Mouse (Mus musculus) MEL (cell line): Measurements from ENCODE around the gene Ski.

Experiments used
- CTCF ChIP-seq, 3 experiments: IDR thresholded peaks in 2 of 3; conservative IDR thresholded peaks in 1 of 3; 2 replicates each; pipeline ENCODE4 v1.5.1; 2011 to 2012; ENCODE audit warnings: low read length in 3 of 3, low read depth in 2 of 3, mild to moderate bottlenecking in 2 of 3, improper control_type of control experiment in 1 of 3, inconsistent platforms in 1 of 3, mixed read lengths in 1 of 3, moderate library complexity in 1 of 3; ENCODE audit not compliant: control insufficient read depth in 1 of 3, insufficient read depth in 1 of 3, poor library complexity in 1 of 3, severe bottlenecking in 1 of 3
- ELF1 ChIP-seq: IDR thresholded peaks from 2 replicates; pipeline ENCODE4 v1.6.1; 2014; ENCODE audit warnings: low read depth, mild to moderate bottlenecking, inconsistent platforms, low read length, improper control_type of control experiment, moderate library complexity
- EP300 ChIP-seq, 2 experiments: IDR thresholded peaks; 2 replicates each; pipeline ENCODE4 v1.6.1; 2011; ENCODE audit warnings: improper control_type of control experiment in 2 of 2, low read length in 2 of 2, low read depth in 1 of 2, mild to moderate bottlenecking in 1 of 2
- MAX ChIP-seq: IDR thresholded peaks from 2 replicates; pipeline ENCODE4 v1.6.1; 2011; ENCODE audit warnings: low read length, improper control_type of control experiment
- MXI1 ChIP-seq: IDR thresholded peaks from 2 replicates; pipeline ENCODE4 v1.6.1; 2011; ENCODE audit warnings: mild to moderate bottlenecking, low read depth, low read length, improper control_type of control experiment
- POLR2A ChIP-seq, 2 experiments: IDR thresholded peaks; 2 replicates each; pipeline ENCODE4 v1.6.1; 2011 to 2012; ENCODE audit warnings: low read length in 2 of 2, mild to moderate bottlenecking in 2 of 2, control low read depth in 1 of 2, improper control_type of control experiment in 1 of 2, low read depth in 1 of 2, moderate library complexity in 1 of 2; ENCODE audit not compliant: control insufficient read depth in 1 of 2, insufficient read depth in 1 of 2, poor library complexity in 1 of 2
- POLR2AphosphoS5 ChIP-seq: IDR thresholded peaks from 2 replicates; pipeline ENCODE4 v1.6.1; 2012; ENCODE audit warnings: low read depth, borderline replicate concordance, mild to moderate bottlenecking, inconsistent platforms, low read length, moderate library complexity, mixed read lengths
- RAD21 ChIP-seq: IDR thresholded peaks from 2 replicates; pipeline ENCODE4 v1.6.1; 2011; ENCODE audit warnings: mild to moderate bottlenecking, low read depth, low read length, improper control_type of control experiment
- SMC3 ChIP-seq: IDR thresholded peaks from 2 replicates; pipeline ENCODE4 v1.6.1; 2011; ENCODE audit warnings: low read depth, low read length, improper control_type of control experiment
- TAL1 ChIP-seq: IDR thresholded peaks from 2 replicates; pipeline ENCODE4 v1.6.1; 2012; ENCODE audit warnings: mild to moderate bottlenecking, inconsistent platforms, low read length, moderate library complexity, mixed read lengths
- TCF12 ChIP-seq: IDR thresholded peaks from 2 replicates; pipeline ENCODE4 v1.6.1; 2014; ENCODE audit warnings: low read depth, mild to moderate bottlenecking, inconsistent platforms, low read length, improper control_type of control experiment, moderate library complexity
- UBTF ChIP-seq: IDR thresholded peaks from 2 replicates; pipeline ENCODE4 v1.6.1; 2012; ENCODE audit warnings: low read depth, mild to moderate bottlenecking, inconsistent platforms, low read length, improper control_type of control experiment, moderate library complexity, borderline replicate concordance; ENCODE audit not compliant: insufficient read depth
- USF1 ChIP-seq: IDR thresholded peaks from 2 replicates; pipeline ENCODE4 v1.6.1; 2014; ENCODE audit warnings: low read depth, mild to moderate bottlenecking, inconsistent platforms, low read length, improper control_type of control experiment, moderate library complexity

DNA sequence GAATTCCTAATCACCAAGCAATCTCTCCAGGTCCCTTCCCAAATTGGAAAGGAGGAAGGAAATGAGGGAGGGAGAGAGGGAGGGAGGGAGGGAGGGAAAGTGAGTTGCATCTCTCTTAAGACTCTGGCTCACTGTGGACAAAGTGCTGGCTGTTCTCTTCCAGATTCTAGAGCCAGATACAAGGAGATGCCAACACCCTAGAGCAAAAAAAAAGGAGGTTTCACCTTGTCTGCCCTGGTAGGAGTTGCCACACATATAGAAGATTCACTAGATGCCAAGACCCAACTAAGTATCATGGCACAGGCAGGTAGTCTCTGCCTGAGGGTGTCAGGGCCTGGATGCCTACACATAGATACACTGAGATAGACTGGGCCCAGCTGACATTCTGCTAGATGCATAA, 56.5 kb downstream of the Ski start:
- TF ChIP-seq USF1 (no peak), EP300 (IDR thresholded peaks at IDR 0.05; ENCODE audit: low read depth in 1 of 2, low read length in 2 of 2) (no peak), CTCF (IDR thresholded peaks at IDR 0.05 in 2 of 3, conservative IDR thresholded peaks at IDR 0.05 in 1 of 3; ENCODE audit: control insufficient read depth in 1 of 3, insufficient read depth in 1 of 3, low read depth in 2 of 3, low read length in 3 of 3, poor library complexity in 1 of 3, severe bottlenecking in 1 of 3) (no peak), TCF12 (no peak), MAX (no peak), SMC3 (no peak), MXI1 (no peak), POLR2A (IDR thresholded peaks at IDR 0.05; ENCODE audit: control insufficient read depth in 1 of 2, insufficient read depth in 1 of 2, low read depth in 1 of 2, low read length in 2 of 2, poor library complexity in 1 of 2) (no peak), RAD21 (no peak), POLR2AphosphoS5 (no peak), UBTF (no peak), TAL1 (no peak), ELF1 (no peak)
